Mouse (Mus musculus) adrenal gland, postnatal 14 days (tissue): ENCODE data around the gene Rnf38. TPM values are rescaled to one million over a fixed set of nuclear protein-coding genes. Genes with fewer than 3 reads are reported as not detected.

ENCODE experiments used
- DNase-seq: peaks from one replicate; pipeline ENCODE4 v3.0.0; 2021; ENCODE audit warnings: mixed read lengths
- total RNA-seq: library from RNA; stranded (reverse); gene quantifications from 2 replicates; pipeline ENCODE4 v1.2.3, GENCODE M21; 2021

The Rnf38 gene
- total RNA-seq, 1 experiment from 2014 or later, result 47.1 TPM

- peak; percentile 42 for DNase-seq
Observed at GRCm38 (mm10) chr4:44119410-44120201, 114.0 kb downstream of the Rnf38 start.

DNA sequence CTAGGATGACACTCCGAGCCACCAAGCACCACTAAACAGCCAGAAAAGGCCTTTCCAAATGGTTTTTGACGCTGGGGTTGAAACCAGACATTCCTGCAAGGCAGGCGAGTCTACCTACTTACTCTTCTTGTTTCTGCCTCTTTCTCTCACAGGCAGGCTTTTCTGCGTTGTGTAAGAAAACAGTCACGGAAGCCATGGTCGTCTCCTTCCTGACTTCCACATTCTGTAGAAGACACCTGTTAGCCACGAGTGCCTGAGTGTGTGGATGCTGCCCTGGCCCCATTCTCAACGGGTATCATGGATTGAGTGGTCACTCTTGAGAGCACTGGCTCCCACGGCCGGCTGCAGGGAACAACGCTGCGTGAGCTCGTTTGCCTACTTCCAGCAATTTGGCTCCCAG lies 118.5 kb downstream of the Rnf38 start:
- DNase-seq, result no peak

- no peak for DNase-seq
Observed at GRCm38 (mm10) chr4:44113393-44114138, 120.0 kb downstream of the Rnf38 start.

GRCm38 (mm10) chr4:44112741-44113140 lies 120.8 kb downstream of the Rnf38 start:
- DNase-seq, result peak; percentile 31

DNA sequence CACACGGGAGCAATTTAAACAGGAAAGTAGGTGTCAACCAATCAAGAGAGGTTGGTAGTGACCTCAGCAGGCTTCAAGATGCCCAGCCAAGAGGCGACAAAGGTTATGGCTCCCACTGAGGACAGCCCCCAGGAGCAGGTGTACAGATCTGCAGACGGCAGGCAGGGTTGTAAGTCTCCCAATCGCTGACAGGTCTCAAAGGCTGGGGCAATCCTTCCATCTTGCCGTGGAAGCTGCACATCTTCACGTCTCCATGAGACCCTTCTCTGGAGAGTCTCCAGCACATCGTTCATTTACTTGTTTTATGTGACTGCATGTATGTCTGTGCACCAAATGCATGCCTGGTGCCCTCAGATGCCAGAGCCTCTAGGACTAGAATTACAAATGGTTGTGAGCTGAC lies 122.8 kb downstream of the Rnf38 start:
- DNase-seq, result no peak

- DNase-seq, result no peak
Observed at GRCm38 (mm10) chr4:44108297-44108696, 125.3 kb downstream of the Rnf38 start.

GRCm38 (mm10) chr4:44107339-44107738 lies 126.2 kb downstream of the Rnf38 start:
- DNase-seq, result peak; percentile 29

DNA sequence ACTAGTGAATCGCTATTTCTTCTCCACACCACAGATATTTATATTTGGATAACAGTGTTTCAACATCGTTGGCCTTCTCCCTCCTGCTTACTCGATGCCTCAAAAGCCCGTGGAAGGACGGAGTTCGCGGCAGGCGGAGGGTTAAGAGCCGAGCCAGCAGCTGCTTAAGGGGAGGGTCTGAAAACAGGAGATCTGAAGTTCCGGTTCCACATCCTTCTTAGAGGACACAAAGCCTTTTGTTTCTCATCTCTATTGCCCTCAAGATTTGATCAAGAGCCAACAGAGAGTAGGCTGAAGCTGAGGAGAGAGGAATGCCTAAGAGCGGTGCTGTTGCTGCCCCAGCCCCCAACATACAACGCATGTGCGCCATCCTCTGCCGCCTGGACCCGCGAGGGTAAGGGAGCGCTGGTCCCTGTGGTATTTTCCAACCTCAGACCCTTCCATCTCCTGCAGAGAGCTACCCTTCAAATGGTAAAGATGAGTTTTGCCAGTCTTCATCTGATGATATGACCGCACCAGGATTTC lies 127.2 kb downstream of the Rnf38 start:
- DNase-seq, result no peak

DNA sequence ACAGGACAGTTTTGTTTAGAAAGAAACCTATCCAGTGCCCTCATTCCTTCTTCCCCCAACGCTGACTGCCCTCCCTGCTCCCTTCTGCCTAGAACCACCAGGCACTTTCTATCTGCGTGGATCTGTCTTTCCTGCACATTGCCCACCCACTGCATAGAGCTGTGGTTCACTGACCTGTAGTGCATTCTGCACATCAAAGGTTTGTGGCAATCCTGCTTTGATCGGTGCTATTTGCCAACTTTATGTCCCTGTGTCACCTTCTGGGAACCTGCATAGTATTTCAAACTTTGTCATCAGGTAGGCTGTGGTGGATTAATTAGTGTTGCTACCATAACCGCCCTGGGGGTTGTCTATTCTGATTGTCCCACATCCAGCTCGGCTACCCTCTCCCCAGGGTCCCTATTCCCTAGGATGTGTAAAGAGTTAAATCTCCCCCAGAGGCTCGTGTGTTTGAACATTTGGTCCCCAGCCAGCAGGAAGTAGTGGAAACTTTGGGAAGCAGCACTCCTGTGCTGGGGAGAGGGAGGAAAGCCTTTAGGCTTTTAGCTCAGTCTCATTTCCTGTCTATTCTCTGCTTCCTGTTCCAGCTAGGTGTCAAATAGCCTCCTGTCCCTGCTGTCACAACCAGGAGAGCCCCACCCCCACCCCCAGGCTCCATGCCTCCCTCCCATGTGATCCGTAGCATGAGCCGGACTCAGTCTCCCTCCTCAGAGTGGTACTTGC lies 129.2 kb downstream of the Rnf38 start:
- DNase-seq, result peak; percentile 40

GRCm38 (mm10) chr4:44103620-44104019 lies 130.0 kb downstream of the Rnf38 start:
- no peak for DNase-seq

GRCm38 (mm10) chr4:44097576-44098335 lies 135.8 kb downstream of the Rnf38 start:
- no peak for DNase-seq

- DNase-seq, result no peak
Observed at GRCm38 (mm10) chr4:44094475-44094874, 139.1 kb downstream of the Rnf38 start.

GRCm38 (mm10) chr4:44092359-44092758 lies 141.2 kb downstream of the Rnf38 start:
- DNase-seq, result no peak

- no peak for DNase-seq
Observed at GRCm38 (mm10) chr4:44085566-44085965, 148.0 kb downstream of the Rnf38 start.

GRCm38 (mm10) chr4:44084602-44085325 lies 148.8 kb downstream of the Rnf38 start:
- DNase-seq, result no peak

DNA sequence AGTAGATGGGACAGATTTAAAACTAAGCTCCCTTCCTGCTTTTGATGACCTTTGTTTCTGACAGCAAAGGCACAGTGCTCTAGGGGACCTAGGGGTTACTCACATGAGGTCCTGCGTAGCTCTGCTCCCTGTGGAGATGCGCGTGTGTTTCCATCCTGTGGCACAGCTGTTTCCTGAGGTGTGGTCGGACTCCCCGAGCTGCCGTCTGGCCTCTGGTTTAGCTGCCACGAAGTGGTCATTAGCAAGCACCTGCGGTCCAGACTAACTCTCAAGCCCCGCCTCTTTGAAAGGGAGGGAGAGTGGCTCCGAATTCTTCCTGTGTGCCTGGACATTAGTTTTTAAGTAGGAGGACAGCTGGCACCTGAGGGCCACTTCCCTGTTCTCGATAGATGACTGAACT lies 149.6 kb downstream of the Rnf38 start, which contains the start of gene Gne:
Gne (minus strand) TSS at position 233 of the 400 bp plus-strand sequence.
- DNase-seq, result peak; percentile 29

DNA sequence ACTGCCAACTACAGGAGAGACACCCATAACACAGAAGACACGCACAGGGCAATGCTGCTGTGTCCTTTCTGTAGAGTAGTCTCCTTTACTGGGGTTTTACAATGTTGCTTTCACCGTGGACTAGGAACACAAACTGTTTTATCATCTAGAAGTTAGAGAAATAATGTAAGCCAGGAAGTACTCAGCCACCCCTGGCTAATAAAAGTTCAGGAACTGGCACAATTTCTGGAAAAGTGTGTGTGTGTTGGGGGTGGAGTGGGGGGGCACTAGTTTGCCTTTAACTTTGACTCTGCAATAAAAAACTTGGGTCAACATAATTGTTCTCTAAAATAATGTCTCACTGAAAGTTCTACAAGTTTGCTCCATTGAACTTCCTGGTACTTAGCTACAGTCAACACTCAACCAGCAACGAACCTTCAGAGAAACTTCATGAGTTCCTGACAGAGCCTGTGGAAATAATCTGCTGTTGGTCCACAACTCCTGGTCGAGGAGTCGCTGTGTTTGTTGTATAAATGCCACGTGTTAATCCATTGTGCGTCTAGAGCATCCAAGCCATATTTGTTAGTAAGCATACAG lies 155.1 kb downstream of the Rnf38 start:
- DNase-seq, result no peak
